Mouse (Mus musculus) heart, postnatal 10 days (tissue): Measurements from ENCODE around the gene Gna11. TPM values are rescaled to one million over a fixed set of nuclear protein-coding genes. Genes with fewer than 3 reads are reported as not detected.
A peak's percentile ranks its signal among the peaks of the same experiment; 100 is the strongest.

Experiments
- DNase-seq, 2 experiments: peaks; one replicate each; pipeline ENCODE4 v3.0.0; 2021
- intact Hi-C: fragments of 180-260 bp; cut with DNase I; formaldehyde crosslinking; loops from one replicate; pipeline ENCODE4 v1.15.1; 2025
- total RNA-seq, 2 experiments: library from RNA; stranded (reverse); gene quantifications; 2 replicates each; pipeline ENCODE4 v1.2.3; 2021

The Gna11 gene
- total RNA-seq, 2 experiments from 2014 or later: 59.2 to 60.6 TPM

DNA sequence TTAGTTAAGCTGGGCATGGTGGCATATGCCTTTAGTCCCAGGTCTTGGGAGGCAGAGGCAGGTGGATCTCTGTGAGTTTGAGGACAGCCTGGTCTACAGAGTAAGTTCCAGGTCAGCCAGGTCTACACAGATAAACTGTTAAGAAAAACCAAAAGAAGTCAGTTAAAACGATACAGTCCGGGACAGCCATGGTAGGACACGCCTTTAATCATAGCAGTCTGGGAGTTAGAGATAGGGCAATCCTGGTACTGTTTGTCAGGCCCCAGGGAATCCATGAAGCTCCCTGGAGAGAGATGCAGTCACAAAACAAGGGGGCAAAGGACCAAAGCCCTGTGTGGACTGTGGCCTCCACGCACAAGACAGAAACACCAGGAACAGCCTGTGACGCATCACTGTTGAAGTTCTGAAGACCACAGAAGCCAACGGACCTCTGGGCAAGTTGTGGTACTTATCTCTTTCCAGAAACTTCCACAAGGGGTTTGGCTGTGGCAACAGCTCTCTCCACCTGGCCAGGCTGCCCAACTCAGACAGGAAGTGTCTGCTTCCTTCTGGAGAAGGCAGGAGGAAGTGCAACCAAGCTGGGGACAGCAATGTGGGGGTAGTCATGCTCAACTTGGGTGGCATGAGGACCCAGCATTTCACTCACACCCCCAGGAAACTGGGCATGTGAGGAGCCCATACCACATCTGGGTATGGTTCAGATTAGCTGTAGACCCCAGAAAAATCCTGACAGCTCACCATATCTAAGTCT is 25.6 kb downstream of the Gna11 start:
- no peak for DNase-seq
- intact Hi-C loops: loop anchor here (2.0 kb wide), 1 partner anchor 31 kb away; no protein-coding TSS in a partner anchor

DNA sequence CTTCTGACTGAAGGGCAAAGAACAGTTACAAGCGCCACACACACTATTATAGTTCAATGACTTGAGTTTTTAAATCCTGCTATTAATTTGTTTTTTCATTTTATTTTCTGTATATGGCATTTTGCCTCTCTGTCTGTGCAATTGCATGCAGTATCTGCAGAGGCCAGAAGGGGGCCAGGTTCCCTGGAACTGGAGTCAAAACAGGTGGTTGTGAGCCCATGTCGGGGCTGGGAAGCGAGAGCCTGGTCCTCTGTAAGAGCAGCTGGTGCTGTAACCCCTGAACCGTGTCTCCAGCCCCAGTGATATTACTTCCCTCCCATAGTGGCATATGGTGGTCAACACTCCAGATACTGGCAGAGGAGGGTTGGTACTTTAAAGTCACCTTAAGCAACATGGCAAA is 26.4 kb downstream of the Gna11 start:
- intact Hi-C loops: loop anchor here (2.0 kb wide), 1 partner anchor 32 kb away; no protein-coding TSS in a partner anchor
- peak; percentile 66 to 84 for DNase-seq

DNA sequence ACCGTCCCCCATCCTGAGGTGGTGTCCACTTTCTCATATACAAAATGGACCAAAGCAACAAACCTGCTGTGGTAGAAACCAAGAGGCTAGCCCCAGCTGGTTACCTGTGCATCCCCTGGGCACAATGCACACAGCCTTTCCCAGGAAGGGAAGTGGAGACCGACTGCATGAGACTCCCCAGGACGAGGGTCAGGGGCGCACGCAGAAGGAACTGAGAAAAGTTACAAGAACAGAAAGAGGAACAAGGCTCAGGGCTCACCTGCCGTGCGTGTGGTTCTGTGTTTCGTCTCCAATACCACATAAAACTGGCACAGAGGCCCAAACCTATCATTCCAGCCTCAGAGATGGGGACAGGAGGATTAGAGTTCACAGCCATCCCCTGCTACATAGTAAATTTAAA is 27.8 kb downstream of the Gna11 start:
- intact Hi-C loops: no loop called here
- no peak for DNase-seq

DNA sequence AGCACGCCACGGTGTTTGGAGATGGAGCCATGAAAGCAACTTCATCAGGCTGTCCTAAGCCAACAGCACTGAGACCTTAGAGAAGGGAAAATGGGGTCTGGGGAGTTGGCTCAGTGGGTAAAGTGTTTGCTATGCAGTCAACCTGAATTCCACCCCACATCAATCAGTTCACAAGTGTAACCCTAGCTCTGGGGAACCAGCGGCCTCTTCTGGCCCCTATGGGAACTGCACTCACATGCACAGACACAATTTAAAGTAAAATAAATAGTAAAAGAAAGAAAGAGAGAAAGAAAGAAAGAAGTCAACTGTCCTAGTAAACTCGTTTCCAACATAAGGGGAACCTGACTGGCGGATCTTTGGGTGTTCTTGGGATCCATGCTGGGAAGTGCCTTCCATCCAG is 31.2 kb downstream of the Gna11 start:
- no peak for DNase-seq
- intact Hi-C loops: no loop called here

DNA sequence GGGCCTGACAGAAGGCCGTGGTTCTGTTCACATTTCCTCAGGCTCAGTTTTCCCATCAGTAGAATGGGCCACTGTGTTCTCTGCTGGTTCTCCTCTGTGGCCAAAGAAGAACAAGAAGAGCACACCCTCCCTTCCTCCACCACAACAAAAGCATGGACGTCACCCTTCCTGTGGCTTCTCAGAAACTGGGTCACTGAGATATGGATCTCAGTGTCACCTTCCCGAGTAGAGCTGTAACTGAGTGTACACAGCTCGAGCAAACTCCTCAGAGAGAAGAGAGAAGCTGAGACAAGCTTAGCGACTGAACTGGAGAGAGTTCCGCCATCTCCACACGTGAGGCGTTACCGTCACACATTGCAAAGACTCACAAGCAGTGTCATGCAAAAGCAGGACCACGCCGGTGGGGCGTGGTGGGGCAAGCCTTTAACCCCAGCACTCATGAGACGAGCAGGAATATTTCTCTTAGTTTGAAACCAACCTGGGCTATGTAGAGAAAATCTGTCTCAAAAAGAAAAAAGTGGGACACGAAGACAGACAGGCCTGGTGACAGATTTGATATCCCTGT is 34.7 kb downstream of the Gna11 start:
- intact Hi-C loops: no loop called here
- no peak for DNase-seq

DNA sequence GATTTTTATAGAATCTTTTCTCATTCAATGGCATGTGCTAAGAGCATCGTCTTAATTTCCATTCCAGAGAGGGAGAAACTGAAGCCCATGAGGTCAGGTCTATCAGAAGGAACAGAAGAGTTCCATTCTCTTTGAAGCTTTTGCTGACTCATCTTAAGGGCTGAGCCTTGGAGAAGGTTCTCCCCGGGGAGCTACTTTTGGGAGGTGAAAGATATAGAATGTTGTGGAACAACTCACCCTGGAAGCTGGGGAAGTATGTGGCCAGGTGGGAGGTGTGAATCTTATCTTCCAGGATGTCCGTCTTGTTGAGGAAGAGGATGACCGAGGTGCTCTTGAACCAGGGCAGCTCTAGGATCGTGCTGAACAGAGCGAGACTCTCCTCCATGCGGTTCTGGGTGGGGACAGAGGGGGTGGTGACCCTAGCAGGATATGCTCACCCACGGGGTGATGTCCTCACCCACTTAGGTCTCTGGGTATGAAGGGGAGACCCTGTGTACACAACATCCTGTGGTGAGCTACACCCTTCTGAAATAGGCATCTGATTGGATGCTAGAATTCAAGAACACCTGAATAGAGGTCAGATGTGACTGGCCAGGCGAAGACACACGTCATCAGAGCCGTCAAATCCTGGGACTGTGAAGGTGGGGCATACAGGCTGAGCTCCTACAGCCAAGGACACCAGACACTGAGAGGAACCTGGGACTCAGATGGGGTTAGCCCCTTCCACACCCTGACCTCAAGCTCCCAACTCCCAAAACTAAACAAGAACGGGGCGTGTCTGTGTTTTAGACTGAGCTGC is 37.1 kb downstream of the Gna11 start:
- no peak for DNase-seq
- intact Hi-C loops: no loop called here

DNA sequence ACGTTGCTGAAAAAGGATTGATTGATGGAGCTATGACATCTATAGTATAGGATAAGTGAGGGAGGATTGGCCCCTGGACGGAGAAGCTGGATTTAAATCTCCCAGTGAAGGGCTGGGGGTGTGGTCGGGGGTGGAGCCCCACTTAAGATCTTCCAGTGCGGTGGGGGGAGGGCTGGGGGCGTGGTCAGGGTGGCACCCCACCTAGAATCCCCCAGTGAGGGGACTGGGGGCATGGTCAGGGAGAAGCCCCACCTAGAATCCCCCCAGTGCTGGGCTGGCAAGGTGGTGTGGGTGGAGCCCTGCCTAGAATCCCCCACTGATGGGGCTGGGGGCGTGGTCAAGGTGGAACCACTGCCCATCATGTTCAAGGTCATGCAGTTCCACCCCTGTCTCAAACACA is 37.9 kb downstream of the Gna11 start:
- DNase-seq: no peak
- intact Hi-C loops: no loop called here

DNA sequence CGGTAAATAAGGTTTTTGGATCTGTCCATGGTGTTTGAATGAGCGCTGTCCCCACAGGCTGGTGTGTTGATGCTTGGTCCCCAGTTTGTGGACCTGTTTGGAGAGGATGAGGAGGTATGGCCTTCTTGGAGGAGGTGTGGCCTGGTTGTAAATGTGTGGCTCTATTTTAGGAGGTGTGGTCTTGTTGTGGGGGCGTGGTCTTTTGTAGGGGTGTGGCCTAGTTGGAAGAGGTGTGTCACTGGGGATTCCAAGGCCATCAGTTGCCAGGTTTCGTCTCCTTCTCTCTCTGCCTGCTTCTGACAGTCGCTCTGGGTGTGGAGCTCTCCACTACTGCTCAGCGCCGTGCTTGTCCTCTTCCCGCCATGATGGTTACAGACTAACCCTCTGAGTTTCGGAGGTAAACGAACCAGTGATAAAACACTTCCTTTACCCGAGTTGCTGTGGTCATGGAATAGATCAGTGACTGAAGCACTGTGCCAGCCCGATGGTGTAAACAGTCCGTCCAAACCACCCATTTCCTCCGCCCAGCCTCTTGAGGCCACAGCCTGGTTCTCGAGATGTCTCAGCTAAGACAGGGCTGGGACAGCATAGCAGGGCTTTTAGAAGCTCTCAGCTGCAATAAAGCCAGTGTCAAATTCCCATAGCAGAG is 39.9 kb downstream of the Gna11 start:
- DNase-seq: no peak
- intact Hi-C loops: no loop called here

DNA sequence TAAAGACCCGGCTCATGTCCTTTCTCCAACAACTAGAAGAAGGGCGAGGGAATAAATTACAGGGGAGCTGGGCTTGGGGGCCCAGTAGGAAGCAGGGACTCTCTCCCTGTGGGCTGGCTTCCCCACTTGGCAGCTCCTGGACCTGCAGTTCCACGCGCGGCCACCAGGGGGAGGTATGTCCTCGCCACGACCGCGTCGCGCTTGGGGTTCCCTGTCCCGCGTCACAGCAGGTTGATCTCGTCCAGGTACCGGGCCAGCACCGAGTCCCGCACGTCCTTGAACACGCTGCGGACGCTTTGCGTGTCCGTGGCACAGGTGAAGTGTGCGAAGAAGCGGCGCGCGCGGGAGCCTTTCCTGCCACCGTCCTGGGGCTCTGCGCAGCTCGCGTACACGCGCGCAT is 42.3 kb downstream of the Gna11 start:
- intact Hi-C loops: loop anchor here (1.0 to 2.0 kb wide), 4 partner anchors 24 to 668 kb away; no protein-coding TSS in a partner anchor
- peak; percentile 89 to 95 for DNase-seq

DNA sequence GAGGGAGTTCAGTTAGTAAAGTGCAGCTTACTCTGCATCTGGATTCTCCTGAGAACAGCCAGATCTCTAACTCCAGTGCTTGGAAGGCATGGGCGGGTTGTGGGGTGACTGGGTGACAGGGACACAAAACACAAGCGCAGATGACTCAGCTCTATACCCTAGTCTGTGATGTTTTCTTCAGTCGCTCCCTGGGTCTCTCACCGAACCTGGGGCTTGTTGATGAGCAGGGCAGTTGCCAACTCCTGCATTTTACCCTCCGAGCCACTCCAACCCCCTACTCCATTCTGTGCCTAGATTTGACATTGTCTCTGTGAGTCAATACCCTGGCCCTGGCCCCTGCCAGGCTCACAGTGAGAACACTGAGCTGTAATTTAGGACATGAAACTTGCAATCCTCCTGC is 43.1 kb downstream of the Gna11 start:
- intact Hi-C loops: loop anchor here (1.0 to 2.0 kb wide), 4 partner anchors 25 to 669 kb away; no protein-coding TSS in a partner anchor
- DNase-seq: no peak

DNA sequence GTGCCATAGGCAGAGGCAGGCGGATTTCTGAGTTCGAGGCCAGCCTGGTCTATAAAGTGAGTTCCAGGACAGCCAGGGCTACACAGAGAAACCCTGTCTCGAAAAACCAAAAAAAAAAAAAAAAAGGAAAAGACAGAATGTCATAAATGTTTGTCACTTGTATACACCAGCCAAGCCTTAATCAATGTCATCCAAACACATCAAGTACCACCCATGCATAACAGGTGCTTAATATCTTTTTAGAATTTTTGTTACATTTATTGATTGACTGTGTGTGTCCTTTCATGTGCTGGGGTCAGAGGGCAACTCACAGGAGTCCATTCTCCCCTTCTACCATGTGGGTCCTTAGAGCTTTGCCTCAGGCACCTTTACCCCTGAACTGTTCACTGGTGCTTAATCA is 45.0 kb downstream of the Gna11 start, which contains the start of gene S1pr4:
Gene S1pr4 (minus strand): TSS at position 101 of the 400 bp plus-strand sequence.
- no peak for DNase-seq
- intact Hi-C loops: no loop called here

DNA sequence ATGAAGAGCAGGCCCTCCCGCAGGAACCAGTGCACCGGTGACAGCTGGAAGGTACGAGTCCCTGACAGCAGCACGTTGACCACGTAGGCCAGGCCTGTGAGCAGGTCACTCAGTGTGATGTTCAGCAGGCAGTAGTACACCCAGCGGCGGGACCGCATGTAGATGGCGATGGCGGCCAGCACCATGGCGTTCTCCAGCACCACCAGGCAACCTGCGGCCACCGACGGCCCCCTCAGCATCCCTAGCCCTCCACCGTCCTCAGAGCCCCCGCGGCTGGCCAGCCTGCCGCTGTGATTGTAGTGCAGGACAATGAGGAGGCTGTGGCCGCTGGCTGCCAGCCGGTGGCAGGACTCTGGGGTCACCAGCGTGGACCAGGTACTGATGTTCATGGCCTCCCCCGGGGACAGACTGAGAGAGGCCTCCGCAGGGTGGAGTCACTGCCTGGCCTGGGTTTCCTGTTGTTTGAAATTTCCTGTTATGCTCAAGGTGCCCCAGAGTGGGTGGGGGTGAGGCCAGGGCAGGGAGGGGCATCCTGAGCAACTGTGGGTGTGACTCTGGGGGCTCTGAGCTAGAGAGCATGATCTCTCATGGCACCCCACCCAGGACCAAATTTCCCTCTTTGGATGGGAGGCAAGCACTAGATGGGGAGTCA is 45.6 kb downstream of the Gna11 start:
- DNase-seq: peak in 1 of 2 experiments; percentile 31

DNA sequence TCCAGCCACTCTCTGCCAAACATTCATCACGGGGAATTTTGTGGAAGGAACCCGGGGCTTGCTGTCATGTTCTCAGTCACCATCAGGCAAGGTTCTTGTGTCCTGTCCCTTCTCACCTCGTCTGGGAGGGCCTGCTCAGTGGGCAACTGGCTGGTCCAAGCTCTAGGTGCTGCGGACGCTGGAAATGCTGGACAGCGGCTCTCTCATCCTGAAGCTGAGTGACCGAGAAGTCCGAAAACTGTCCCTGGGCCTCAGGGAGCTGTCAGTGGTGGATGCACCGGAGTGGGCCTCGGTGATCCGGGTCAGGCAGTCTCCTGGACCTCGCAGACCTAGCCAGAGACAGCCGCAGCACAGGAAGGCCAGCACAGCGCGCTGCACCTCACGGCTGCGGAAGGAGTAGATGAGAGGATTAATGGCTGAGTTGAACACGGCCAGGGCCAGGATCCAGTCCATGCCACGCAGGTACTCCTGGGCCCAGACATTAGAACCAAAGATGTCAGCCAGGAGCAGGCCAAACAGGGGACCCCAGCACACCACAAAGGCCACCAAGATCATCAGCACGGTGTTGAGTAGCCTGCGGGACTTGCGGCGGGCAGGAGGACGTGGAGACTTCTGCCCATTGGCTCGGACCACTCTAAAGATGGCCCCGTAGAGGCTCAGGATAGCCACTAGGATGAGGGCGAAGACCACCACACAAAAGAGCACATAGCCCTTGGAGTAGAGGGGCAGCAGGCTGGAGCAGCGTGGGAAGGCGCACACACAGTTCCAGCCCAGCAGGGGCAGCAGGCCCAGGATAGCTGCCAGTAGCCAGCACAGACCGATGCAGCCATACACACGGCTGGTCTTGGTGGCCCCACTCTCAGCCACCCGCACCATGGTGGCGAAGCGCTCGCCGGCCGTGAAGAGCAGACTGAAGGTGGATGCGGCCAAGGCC is 46.4 kb downstream of the Gna11 start:
- intact Hi-C loops: no loop called here
- DNase-seq: no peak

More for the DNA sequence above, 45.6 kb downstream of the Gna11 start:
- intact Hi-C loops: no loop called here

DNA sequence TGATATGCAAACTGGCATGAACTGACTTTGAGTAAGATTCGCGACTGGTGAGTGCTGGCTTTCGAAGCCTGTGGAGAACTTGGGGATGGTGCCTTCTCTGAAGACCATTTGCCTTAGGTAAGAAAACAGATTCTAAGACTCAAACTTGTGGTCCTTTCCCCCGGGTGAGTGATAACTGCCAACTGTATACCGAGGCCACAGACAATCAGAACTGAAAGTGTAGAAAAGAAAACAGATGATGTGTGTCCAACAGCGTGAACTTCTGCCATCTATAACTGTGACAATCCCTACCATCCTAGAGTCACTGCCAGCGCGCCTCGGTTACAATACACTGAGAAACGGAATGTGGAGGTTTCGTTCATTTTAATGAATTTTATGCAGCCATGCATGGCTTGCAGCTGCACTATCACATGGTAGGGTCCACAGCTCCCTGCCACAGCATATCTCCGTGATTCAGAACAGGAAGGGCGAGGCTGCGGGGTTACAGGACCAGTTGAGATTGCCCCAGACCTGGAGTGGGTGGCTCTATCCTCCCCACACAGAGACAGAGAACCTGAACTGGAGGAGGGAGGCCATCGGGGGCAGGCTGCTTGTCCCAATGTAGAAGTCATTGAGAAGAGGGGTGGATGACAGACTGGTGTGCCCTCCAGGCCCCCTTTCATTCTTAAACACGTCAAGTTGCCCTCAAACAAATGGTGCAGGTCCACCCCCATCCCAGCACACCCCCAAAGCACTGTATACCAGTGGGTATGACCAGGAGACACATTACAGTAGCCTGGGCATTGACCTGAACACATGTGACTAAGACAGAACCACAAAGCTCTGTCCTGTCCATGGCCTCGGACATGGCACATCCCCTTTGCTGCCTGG is 47.4 kb downstream of the Gna11 start:
- no peak for DNase-seq
- intact Hi-C loops: no loop called here

DNA sequence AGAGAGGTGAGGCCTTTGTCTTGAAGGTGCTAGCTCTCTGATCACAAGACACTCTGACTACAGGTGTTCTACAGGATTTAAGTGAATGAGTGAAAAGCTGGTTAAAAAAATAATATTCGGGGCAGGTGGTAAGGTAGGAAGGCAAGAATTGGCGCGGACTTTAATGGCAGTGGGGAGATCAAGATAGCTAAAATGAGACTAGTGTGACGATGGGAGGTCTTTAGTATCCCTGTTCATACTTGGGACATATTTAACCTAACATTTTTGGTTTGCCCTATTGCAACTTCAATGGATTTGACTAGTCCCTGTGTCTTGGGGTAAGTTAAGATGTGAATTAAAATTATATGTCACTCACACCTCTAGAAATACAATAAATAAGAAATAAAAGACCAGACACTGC is 48.0 kb downstream of the Gna11 start:
- DNase-seq: no peak

DNA sequence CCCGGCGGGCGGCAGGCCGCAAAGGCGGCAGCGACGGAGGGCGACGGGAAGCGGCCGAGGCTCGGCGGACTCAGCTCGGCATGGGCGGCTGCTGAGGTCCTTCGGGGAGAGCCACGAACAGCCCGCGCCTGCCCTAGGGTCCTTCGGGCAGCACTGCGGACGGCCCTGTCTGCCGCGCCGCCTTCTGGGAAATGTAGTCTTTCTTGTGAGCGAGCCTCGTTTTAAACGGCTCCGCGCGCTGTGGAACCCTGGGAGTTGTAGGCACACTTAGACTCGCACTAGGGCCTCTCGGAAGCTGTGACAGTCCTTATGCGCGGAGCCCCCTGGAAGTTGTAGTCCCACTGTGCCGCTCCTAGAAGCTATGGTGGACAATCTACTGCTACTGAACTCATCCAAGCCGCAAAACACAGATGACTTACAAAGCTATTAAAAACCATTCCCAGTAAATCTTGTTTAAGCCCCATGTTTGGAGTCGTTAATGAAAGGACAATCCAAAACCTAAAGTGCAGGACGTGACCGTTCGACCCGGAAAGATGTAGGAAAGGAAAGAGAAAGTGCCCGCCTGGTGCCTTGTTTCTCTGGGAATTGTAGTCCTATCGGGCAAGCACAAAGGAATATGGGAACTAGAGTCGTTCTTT is 48.6 kb downstream of the Gna11 start, which contains the start of gene Ncln:
Gene Ncln (minus strand): TSS at position 129 of the 638 bp plus-strand sequence.
- intact Hi-C loops: no loop called here
- DNase-seq: peak; percentile 99

More for the DNA sequence above, 48.0 kb downstream of the Gna11 start:
- intact Hi-C loops: no loop called here

DNA sequence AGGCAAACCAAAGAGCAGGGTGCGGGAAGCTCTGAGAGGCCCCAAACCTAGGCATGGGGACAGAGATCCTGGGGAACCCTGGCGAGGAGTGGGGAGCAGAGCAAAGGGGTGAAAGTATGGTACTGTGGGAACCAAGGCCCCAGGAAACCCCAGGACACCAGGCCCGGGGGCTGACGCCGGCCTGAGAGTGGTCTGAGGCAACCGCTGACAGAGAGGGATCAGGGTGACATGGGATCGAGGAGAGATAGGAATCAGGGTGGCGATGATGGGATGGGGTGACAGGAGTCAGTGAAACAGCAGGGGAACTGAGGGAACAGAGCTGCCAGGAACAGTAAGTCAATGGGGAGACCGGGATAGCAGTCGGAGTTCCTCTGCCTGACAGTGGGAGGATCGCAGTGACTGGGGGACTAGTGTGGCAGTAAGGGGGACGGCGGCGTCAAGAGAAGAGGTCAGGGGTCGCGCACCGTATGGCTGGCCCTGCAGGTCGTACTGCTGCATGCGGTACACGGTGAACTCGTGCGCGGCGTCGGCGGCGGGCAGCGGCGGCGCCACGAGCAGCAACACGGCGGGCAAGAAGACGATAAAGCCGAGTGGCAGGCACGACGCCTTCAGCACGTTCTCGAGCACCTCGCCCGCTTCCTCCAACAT is 49.2 kb downstream of the Gna11 start:
- no peak for DNase-seq
- intact Hi-C loops: no loop called here
